Mouse (Mus musculus): Measurements from ENCODE around the gene Tspan11. TPM values are rescaled to one million over a fixed set of nuclear protein-coding genes. Genes with fewer than 3 reads are reported as not detected.

Tspan11 gene
- polyA plus RNA-seq, 1 experiment = 0.99 TPM

DNA sequence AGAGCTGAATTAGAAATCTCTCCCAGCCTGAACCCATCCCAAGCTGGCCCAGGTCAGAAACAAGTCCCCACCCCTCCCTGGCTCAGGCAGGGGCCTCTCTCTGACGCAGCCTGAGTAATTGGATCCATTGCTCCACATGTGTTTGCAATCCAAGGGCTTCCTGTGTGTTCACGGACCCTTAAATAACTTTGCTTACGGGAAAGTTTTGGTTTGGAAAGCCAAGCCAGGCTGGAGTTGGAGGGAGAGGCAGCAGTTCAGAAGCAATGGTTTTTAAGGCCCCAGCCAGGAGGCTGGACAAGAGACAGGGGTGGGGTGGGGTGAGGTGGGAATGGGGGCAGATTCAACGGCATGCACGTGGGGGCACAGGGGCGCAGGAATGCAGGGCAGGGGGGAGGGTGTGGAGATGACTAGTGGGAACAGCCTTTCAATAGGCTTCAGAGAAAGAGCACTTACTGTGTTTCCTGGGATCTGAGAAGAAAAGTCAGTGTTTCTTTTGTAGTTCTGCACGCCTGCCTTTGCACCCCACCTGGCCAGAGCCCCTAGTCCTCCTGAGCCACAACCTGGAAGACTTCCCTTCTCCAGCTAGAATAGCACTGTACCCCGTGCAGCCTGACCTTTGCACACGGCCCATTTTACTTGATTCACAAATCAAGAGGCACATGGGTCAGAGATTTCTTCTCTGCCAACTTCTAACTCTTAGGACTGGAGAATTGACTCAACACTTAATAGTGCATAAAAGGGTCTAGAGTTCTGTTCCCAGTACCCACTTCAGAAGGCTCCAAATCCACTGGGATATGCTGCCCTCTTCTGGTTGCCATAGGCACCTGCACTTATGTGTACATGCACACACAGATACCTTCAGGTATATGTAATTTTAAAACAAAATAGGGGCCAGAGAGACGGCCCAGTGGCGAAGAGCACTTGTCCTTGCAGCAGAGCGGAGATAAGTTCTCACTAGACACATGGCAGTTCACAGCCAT, 16.8 kb upstream of the Tspan11 start:
- Histone ChIP-seq H3K4me3 (ENCODE audit: insufficient read depth, poor library complexity, severe bottlenecking) (no peak overlapping the region), H3K27me3 (ENCODE audit: control insufficient read depth, insufficient read depth, insufficient read length) (peaks cover 7% of the 10 kb centered on the region), H3K79me2 (ENCODE audit: control insufficient read depth, insufficient read depth) (no peaks in the 10 kb centered on the region), H3ac (ENCODE audit: control insufficient read depth, insufficient read length, low read depth) (no peak overlapping the region), H3K79me3 (ENCODE audit: low read depth) (no peaks in the 10 kb centered on the region), H3K36me3 (ENCODE audit: control insufficient read depth, insufficient read depth) (no peaks in the 10 kb centered on the region)
- TF ChIP-seq CTCF (IDR thresholded peaks at IDR 0.05; ENCODE audit: control insufficient read depth, insufficient read depth, insufficient read length) (no peak), MYOD1 (IDR thresholded peaks at IDR 0.05; ENCODE audit: control insufficient read depth, insufficient read length, low read depth) (no peak), CEBPB (IDR thresholded peaks at IDR 0.05; ENCODE audit: low read depth) (no peak), MYOG (IDR thresholded peaks at IDR 0.05; ENCODE audit: control insufficient read depth, extremely low read depth, insufficient read length) (no peak), USF1 (IDR thresholded peaks at IDR 0.05; ENCODE audit: low read depth) (no peak), FOSL1 (IDR thresholded peaks at IDR 0.05; ENCODE audit: insufficient read depth, low read length, poor library complexity, severe bottlenecking) (no peak), MAX (IDR thresholded peaks at IDR 0.05) (no peak)

DNA sequence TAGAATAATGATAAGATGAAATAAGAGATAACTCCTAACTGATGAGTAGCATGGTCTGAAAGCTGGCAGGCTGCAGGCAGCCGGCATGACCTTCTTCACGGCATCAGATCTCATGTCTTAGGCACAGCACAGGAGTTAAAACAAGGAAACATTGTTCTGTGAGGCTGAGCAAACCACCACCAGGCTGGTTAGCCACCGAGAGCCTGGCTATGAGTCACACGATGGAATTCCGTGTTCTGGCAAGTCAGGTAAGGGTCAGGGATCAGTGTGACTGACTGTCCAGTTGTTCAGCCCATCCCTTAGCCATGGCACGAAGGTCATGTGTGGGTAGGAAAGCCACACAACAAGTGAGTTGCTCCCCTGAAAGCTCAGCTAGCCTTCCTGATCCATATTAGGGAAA, 16.0 kb upstream of the Tspan11 start:
- no peaks in the 10 kb centered on the region for H3K79me3 ChIP-seq (ENCODE audit: low read depth)
- H3K27me3 ChIP-seq (ENCODE audit: control insufficient read depth, insufficient read depth, insufficient read length) = peaks cover 7% of the 10 kb centered on the region
- TF ChIP-seq MAX (IDR thresholded peaks at IDR 0.05) (no peak), MYOG (IDR thresholded peaks at IDR 0.05; ENCODE audit: control insufficient read depth, extremely low read depth, insufficient read length) (no peak), FOSL1 (IDR thresholded peaks at IDR 0.05; ENCODE audit: insufficient read depth, low read length, poor library complexity, severe bottlenecking) (no peak), CTCF (IDR thresholded peaks at IDR 0.05; ENCODE audit: control insufficient read depth, insufficient read depth, insufficient read length) (no peak), CEBPB (IDR thresholded peaks at IDR 0.05; ENCODE audit: low read depth) (no peak), MYOD1 (IDR thresholded peaks at IDR 0.05; ENCODE audit: control insufficient read depth, insufficient read length, low read depth) (no peak), USF1 (IDR thresholded peaks at IDR 0.05; ENCODE audit: low read depth) (no peak)
- no peaks in the 10 kb centered on the region for H3K79me2 ChIP-seq (ENCODE audit: control insufficient read depth, insufficient read depth)
- H3K4me3 ChIP-seq (ENCODE audit: insufficient read depth, poor library complexity, severe bottlenecking) = no peak overlapping the region
- H3K36me3 ChIP-seq (ENCODE audit: control insufficient read depth, insufficient read depth) = no peaks in the 10 kb centered on the region
- H3ac ChIP-seq (ENCODE audit: control insufficient read depth, insufficient read length, low read depth) = no peak overlapping the region

DNA sequence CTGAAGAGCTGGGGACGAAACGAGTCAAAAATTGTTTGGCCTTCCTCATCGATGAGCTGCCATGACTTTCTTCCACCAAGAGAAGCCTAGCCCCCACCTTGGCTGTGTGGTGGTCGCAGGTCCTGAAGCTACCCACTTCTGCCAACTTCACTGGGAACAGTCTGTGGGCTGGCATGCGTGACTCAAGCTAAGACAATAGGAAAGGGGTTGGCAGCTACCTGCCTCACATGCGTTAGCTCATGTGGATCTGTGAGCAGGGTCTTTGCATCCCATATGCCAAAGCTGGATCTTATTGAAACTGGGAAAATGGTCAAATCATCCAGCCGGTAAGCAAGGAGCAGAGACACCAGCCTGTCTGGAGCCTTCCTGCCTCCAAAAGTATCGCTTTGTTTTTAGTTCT, 14.8 kb upstream of the Tspan11 start:
- H3K79me2 ChIP-seq (ENCODE audit: control insufficient read depth, insufficient read depth) = no peaks in the 10 kb centered on the region
- TF ChIP-seq USF1 (IDR thresholded peaks at IDR 0.05; ENCODE audit: low read depth) = no peak
- no peak for TF ChIP-seq CEBPB (IDR thresholded peaks at IDR 0.05; ENCODE audit: low read depth)
- TF ChIP-seq MYOD1 (IDR thresholded peaks at IDR 0.05; ENCODE audit: control insufficient read depth, insufficient read length, low read depth) = no peak
- no peak for TF ChIP-seq MAX (IDR thresholded peaks at IDR 0.05)
- no peak for TF ChIP-seq FOSL1 (IDR thresholded peaks at IDR 0.05; ENCODE audit: insufficient read depth, low read length, poor library complexity, severe bottlenecking)
- no peaks in the 10 kb centered on the region for H3K79me3 ChIP-seq (ENCODE audit: low read depth)
- H3K36me3 ChIP-seq (ENCODE audit: control insufficient read depth, insufficient read depth) = no peaks in the 10 kb centered on the region
- no peak overlapping the region for H3K4me3 ChIP-seq (ENCODE audit: insufficient read depth, poor library complexity, severe bottlenecking)
- H3ac ChIP-seq (ENCODE audit: control insufficient read depth, insufficient read length, low read depth) = no peak overlapping the region
- peaks cover 7% of the 10 kb centered on the region for H3K27me3 ChIP-seq (ENCODE audit: control insufficient read depth, insufficient read depth, insufficient read length)

DNA sequence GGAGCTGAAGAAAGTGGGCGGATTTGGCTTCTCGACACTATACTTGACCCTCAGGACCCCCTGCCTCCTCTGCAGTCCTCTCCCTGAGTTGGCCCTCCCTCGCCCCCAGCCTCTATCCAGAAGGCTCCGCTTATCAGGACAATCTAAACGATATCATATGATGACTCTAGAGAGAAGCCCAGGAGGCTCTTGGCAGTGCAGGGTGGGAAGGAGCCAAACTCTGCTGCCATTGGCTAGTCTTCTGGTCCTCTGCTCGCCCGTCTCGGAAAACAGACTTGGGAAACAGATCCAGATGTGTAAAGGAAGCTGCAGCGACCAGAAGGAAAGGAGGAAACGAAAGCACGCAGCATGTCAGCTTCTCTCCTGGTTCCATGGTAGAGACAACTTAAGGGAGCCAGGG, 11.5 kb upstream of the Tspan11 start:
- TF ChIP-seq USF1 (IDR thresholded peaks at IDR 0.05; ENCODE audit: low read depth) (no peak), MYOG (IDR thresholded peaks at IDR 0.05; ENCODE audit: control insufficient read depth, extremely low read depth, insufficient read length) (no peak), MAX (IDR thresholded peaks at IDR 0.05) (no peak), CTCF (IDR thresholded peaks at IDR 0.05; ENCODE audit: control insufficient read depth, insufficient read depth, insufficient read length) (no peak), CEBPB (IDR thresholded peaks at IDR 0.05; ENCODE audit: low read depth) (no peak), FOSL1 (IDR thresholded peaks at IDR 0.05; ENCODE audit: insufficient read depth, low read length, poor library complexity, severe bottlenecking) (no peak), MYOD1 (IDR thresholded peaks at IDR 0.05; ENCODE audit: control insufficient read depth, insufficient read length, low read depth) (no peak)

DNA sequence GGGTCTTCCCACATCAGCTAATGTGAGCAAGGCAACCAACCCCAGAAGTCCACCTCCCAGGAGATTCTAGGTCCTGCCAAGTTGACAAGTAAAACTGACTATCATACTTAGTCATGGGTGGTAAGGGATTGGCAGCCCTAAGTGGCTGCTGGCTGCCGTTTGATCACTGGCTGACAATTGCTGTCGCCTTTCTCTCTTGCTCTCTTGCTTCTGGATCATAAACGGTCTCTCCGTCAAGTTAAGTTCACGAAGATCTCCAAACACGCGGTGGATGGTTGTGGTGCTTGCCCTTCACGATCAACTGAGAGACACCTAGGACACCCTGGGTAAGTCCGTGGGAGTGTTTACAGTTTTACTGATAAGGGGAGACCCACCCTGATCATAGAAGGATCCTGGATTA, 11.0 kb upstream of the Tspan11 start:
- Histone ChIP-seq H3K79me3 (ENCODE audit: low read depth) (no peaks in the 10 kb centered on the region), H3K4me3 (ENCODE audit: insufficient read depth, poor library complexity, severe bottlenecking) (no peak overlapping the region), H3K27me3 (ENCODE audit: control insufficient read depth, insufficient read depth, insufficient read length) (no peaks in the 10 kb centered on the region), H3K36me3 (ENCODE audit: control insufficient read depth, insufficient read depth) (no peaks in the 10 kb centered on the region), H3ac (ENCODE audit: control insufficient read depth, insufficient read length, low read depth) (no peak overlapping the region), H3K79me2 (ENCODE audit: control insufficient read depth, insufficient read depth) (no peaks in the 10 kb centered on the region)
- no peak for TF ChIP-seq FOSL1 (IDR thresholded peaks at IDR 0.05; ENCODE audit: insufficient read depth, low read length, poor library complexity, severe bottlenecking)
- TF ChIP-seq MYOD1 (IDR thresholded peaks at IDR 0.05; ENCODE audit: control insufficient read depth, insufficient read length, low read depth) = no peak
- TF ChIP-seq MYOG (IDR thresholded peaks at IDR 0.05; ENCODE audit: control insufficient read depth, extremely low read depth, insufficient read length) = no peak
- TF ChIP-seq USF1 (IDR thresholded peaks at IDR 0.05; ENCODE audit: low read depth) = no peak
- no peak for TF ChIP-seq CTCF (IDR thresholded peaks at IDR 0.05; ENCODE audit: control insufficient read depth, insufficient read depth, insufficient read length)
- no peak for TF ChIP-seq CEBPB (IDR thresholded peaks at IDR 0.05; ENCODE audit: low read depth)
- TF ChIP-seq MAX (IDR thresholded peaks at IDR 0.05) = no peak

More for the DNA sequence above, 11.5 kb upstream of the Tspan11 start:
- H3K4me3 ChIP-seq (ENCODE audit: insufficient read depth, poor library complexity, severe bottlenecking) = no peak overlapping the region
- no peak overlapping the region for H3ac ChIP-seq (ENCODE audit: control insufficient read depth, insufficient read length, low read depth)
- H3K79me3 ChIP-seq (ENCODE audit: low read depth) = no peaks in the 10 kb centered on the region
- no peaks in the 10 kb centered on the region for H3K79me2 ChIP-seq (ENCODE audit: control insufficient read depth, insufficient read depth)
- no peaks in the 10 kb centered on the region for H3K27me3 ChIP-seq (ENCODE audit: control insufficient read depth, insufficient read depth, insufficient read length)
- H3K36me3 ChIP-seq (ENCODE audit: control insufficient read depth, insufficient read depth) = no peaks in the 10 kb centered on the region

Measured in C2C12 (cell line).